Mouse (Mus musculus): ENCODE measurements at regions not wholly inside any gene's neighbourhood (a gene's known extent, or its start where the extent isn't known, plus 50 kb on each side); places are given as distances from the start of the nearest gene placed in this dataset.

GRCm38 (mm10) chr12:77137291-77137830 lies 100.6 kb upstream of the Fut8 start:
- no peak for ATAC-seq (replicated peaks; ENCODE audit: low FRiP score, poor library complexity, severe bottlenecking)

- ATAC-seq (replicated peaks; ENCODE audit: low FRiP score, poor library complexity, severe bottlenecking): no peak
Measured at GRCm38 (mm10) chr12:77135661-77136060, 102.3 kb upstream of the Fut8 start.

- ATAC-seq (replicated peaks; ENCODE audit: low FRiP score, poor library complexity, severe bottlenecking): no peak
Measured at GRCm38 (mm10) chr12:77135067-77135466, 102.9 kb upstream of the Fut8 start.

- no peak for ATAC-seq (replicated peaks; ENCODE audit: low FRiP score, poor library complexity, severe bottlenecking)
Measured at GRCm38 (mm10) chr12:77134306-77135010, 103.5 kb upstream of the Fut8 start.

GRCm38 (mm10) chr12:77133465-77134305 lies 104.2 kb upstream of the Fut8 start:
- ATAC-seq (replicated peaks; ENCODE audit: low FRiP score, poor library complexity, severe bottlenecking): no peak

GRCm38 (mm10) chr12:77131328-77131727 lies 106.6 kb upstream of the Fut8 start:
- no peak for ATAC-seq (replicated peaks; ENCODE audit: low FRiP score, poor library complexity, severe bottlenecking)

GRCm38 (mm10) chr12:77130526-77130925 lies 107.4 kb upstream of the Fut8 start:
- ATAC-seq (replicated peaks; ENCODE audit: low FRiP score, poor library complexity, severe bottlenecking): no peak

GRCm38 (mm10) chr12:77124267-77124666 lies 113.7 kb upstream of the Fut8 start:
- ATAC-seq (replicated peaks; ENCODE audit: low FRiP score, poor library complexity, severe bottlenecking): no peak

GRCm38 (mm10) chr12:77113516-77113915 lies 124.4 kb upstream of the Fut8 start:
- no peak for ATAC-seq (replicated peaks; ENCODE audit: low FRiP score, poor library complexity, severe bottlenecking)

- ATAC-seq (replicated peaks; ENCODE audit: low FRiP score, poor library complexity, severe bottlenecking): no peak
Measured at GRCm38 (mm10) chr12:77112133-77112532, 125.8 kb upstream of the Fut8 start.

GRCm38 (mm10) chr12:77107251-77107650 lies 130.7 kb upstream of the Fut8 start:
- no peak for ATAC-seq (replicated peaks; ENCODE audit: low FRiP score, poor library complexity, severe bottlenecking)

- no peak for ATAC-seq (replicated peaks; ENCODE audit: low FRiP score, poor library complexity, severe bottlenecking)
Measured at GRCm38 (mm10) chr12:77105887-77106600, 131.9 kb upstream of the Fut8 start.

GRCm38 (mm10) chr12:77100482-77100881 lies 137.4 kb upstream of the Fut8 start:
- ATAC-seq (replicated peaks; ENCODE audit: low FRiP score, poor library complexity, severe bottlenecking): no peak

GRCm38 (mm10) chr12:77099521-77099920 lies 137.5 kb upstream of the Max start:
- ATAC-seq (replicated peaks; ENCODE audit: low FRiP score, poor library complexity, severe bottlenecking): no peak

GRCm38 (mm10) chr12:77098821-77099220 lies 136.8 kb upstream of the Max start:
- no peak for ATAC-seq (replicated peaks; ENCODE audit: low FRiP score, poor library complexity, severe bottlenecking)

- ATAC-seq (replicated peaks; ENCODE audit: low FRiP score, poor library complexity, severe bottlenecking): no peak
Measured at GRCm38 (mm10) chr12:77097831-77098230, 135.8 kb upstream of the Max start.

- no peak for ATAC-seq (replicated peaks; ENCODE audit: low FRiP score, poor library complexity, severe bottlenecking)
Measured at GRCm38 (mm10) chr12:77096461-77096860, 134.5 kb upstream of the Max start.

GRCm38 (mm10) chr12:77094999-77095915 lies 133.3 kb upstream of the Max start:
- ATAC-seq (replicated peaks; ENCODE audit: low FRiP score, poor library complexity, severe bottlenecking): no peak

GRCm38 (mm10) chr12:77094168-77094567 lies 132.2 kb upstream of the Max start:
- ATAC-seq (replicated peaks; ENCODE audit: low FRiP score, poor library complexity, severe bottlenecking): no peak

Data from erythroblast, adult 5-6 weeks (primary cell).